Mouse (Mus musculus): ENCODE measurements around the gene Pcyt1a. TPM values are rescaled to one million over a fixed set of nuclear protein-coding genes. Genes with fewer than 3 reads are reported as not detected.
"Not testable (repeated sequence)": the region's sequence is repeated elsewhere in the genome, so short reads cannot be mapped to it uniquely, and the experiment has no call there.

The Pcyt1a gene
- total RNA-seq, 2 experiments from 2014 or later: 44.1 to 44.6 TPM

DNA sequence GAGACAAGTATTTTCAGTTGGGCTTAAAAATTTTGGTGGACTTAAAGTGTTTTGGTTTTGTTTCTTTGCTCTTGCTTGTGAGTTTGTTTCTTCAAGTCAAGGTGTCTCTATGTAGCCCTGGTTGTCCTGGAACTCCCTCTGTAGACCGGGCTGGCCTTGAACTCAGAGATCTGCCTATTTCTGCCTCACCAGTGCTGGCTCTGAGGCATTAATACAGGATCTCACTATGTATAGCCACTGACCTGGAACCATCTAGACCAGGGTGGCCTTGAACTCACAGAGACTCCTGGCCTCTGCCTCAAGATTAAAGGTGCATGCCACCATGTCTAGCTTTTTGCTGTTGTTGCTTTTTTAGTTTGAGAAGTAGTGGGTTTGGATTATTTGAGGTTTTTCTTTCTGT, 1.2 kb downstream of the Pcyt1a start:
- intact Hi-C loops (cut with DNase I): no loop called here
- no peak for DNase-seq (ENCODE audit: low spot score in 2 of 2)

DNA sequence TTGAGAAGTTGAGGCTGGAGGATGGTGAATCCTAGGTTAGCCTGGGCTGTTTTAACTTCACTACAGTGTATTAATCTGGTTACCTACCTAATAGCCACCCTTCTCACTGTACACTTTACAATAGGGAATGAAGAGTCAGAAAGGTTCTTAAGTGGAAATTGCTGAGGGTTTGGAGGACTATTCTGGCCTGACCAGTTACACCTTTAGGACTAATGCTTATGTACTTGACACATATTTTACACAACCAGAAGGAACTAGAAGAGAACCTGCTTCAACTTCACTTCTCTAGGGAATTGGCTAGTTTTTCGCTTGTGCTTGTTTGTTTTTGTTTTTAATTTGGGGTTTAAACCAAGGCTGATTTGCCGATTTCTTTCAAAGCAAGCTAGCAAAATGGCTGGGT, 2.4 kb downstream of the Pcyt1a start:
- intact Hi-C loops (cut with DNase I): no loop called here
- no peak for DNase-seq (ENCODE audit: low spot score in 2 of 2)

DNA sequence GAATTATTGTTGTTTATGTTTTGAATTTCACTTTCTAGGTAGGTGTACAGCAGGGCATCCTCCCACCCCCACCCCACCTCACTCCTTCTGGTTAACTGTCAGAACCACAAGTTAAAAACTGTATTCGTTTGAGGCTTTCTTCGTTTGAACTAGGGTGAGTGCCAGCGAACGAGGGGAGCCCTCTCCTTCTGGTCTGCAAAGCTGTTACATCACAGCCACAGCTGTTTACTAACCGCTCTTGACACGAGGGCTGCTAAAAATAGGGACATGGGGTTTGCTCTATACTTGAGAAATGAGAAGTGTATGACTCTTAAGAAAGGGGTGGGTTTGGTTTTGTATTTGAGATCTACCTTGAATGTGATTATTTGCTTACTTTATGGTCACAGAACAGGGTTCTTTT, 3.3 kb downstream of the Pcyt1a start:
- intact Hi-C loops (cut with DNase I): no loop called here
- DNase-seq (ENCODE audit: low spot score in 2 of 2): no peak

DNA sequence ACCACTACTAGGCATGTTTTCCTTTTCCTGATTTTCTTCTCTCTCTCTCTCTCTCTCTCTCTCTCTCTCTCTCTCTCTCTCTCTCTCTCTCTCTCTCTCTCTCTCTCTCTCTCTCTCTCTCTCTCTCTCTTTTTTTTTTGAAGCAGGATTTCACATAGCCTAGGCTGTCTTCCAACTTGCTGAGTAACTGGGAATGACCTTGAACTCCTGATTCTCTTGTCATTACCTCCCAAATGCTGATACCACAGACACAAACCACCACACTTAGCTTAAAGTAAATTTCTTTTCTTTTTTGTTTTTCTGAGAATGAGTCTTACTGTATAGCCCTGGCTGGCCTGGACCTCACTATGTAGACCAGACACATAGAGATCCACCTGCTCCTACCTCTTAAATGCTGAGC, 4.0 kb downstream of the Pcyt1a start:
- intact Hi-C loops (cut with DNase I): no loop called here
- DNase-seq (ENCODE audit: low spot score in 2 of 2): no peak

DNA sequence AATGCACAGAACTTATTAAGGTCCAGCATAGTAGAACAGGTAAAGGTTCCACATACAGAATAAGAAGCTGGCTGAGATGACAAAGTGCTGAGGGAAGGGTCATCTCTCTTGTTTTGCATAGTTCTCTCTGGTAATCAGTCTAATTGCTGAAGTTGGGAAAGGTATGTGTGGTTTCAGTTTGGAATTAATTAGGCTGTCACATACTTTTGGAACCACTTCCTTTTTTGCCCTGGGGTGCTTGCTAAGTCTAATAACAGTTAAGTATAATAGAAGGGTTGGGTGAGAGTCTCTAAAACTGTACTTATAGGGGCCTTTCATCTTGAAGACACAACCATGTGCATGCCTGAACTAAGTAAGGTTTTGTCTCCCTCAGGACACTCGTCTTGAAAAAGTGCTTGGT, 5.9 kb downstream of the Pcyt1a start:
- intact Hi-C loops (cut with DNase I): no loop called here
- no peak for DNase-seq (ENCODE audit: low spot score in 2 of 2)

DNA sequence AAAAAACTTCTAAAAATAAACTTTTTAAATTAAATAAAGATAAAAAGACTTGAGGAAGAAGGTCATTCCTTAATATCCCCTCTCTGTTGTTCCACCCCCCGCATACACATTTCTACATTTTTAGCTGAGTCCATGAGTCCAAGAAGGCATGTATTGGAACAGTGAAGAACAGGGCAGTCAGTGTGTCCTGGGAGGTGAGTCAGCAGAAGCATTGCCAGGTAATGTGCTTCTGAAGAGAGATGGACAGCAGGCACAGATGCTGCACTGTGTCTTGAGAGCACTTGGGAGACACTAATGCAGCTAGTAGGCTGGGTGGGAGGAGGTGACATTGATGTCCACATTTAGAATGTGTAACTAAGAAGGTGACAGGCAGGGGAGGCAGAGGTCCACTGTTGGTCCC, 6.5 kb downstream of the Pcyt1a start:
- intact Hi-C loops (cut with DNase I): no loop called here
- no peak for DNase-seq (ENCODE audit: low spot score in 2 of 2)

DNA sequence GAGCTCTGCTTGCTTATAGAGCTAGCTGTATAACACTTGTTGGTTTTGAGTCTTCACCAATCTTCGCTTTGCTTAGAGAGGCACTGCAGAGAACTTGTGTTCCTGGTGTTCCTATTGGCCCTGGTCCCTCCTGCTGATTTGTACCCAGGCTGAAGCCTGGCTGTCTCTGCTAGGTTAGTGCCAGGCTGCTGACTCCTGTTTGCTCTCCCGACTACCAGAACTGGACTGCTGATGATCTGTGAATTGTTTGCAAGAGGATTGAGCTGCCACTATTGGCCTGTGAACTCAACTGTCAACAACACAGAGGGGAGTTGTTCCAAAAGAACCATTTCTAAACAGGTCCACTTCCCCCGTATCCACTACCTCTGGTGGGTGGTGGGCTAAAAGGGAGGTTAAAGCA, 10.7 kb downstream of the Pcyt1a start:
- no peak for DNase-seq (ENCODE audit: low spot score in 2 of 2)
- intact Hi-C loops (cut with DNase I): no loop called here

DNA sequence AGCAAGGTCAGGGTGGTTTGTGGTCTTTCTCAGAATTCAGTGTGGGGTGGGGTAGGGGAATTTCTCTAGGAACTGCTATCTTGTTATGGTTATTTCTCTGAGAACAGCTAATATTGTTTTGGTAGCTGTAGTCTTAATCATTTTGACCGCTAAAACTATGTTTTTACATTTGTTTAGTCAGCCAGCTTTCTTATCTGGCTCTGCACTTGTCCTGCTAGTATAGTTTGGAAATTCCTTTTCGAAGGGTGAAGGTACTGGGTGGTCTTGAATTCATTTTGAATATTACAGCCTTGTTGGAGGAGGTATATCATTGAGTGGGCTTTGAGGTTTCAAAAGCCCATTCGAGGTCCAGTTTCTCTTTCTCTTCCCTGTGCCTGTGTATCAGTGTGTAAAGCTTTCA, 13.9 kb downstream of the Pcyt1a start:
- intact Hi-C loops (cut with DNase I); DNase-seq (ENCODE audit: low spot score in 2 of 2): not testable (repeated sequence)

DNA sequence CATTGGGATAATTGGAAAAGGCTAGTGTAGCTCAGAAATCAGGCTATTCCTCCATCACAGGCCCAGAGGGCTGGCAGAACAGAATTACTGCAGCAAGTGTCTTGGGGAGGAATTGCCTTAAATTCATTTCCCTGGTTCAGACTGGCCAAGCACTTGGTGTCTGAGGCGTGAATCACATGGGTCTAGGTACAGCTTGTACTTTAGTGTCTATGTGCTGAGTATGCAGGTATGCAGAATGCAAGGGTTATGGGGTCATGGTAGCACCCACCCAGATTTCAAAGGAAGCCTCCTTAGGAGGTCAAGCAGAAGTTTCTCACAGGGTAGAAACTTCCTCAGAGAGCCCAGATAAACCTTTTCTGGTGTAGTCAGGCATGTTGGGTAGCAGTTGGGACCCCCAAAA, 14.8 kb downstream of the Pcyt1a start:
- DNase-seq (ENCODE audit: low spot score in 2 of 2): no peak
- intact Hi-C loops (cut with DNase I): no loop called here

DNA sequence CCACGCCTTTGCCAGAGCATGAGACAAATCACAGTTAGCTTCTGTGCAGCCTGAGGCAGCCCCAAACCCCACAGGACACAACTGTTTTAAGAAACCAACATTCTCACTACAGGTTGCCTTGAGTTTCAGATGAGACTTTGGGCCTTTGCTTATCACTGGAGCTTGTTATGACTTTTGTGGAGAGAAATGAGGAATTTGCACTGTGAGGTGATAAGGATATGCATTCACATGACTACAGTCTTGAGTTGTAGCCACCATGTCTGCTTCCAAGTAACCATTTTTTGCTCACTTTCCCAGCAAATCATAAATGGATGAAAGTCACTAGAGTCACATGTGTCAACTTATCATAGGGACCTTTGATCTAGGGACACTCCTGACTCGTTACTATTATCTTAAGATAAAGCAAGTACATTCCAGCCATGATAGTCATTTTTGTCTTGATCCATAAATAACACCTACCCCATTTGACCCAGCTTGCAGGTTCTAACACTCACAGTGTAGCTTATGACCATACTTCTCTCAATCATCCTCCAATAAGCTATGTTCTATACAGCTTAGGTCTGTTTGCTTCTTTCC, 15.9 kb downstream of the Pcyt1a start:
- intact Hi-C loops (cut with DNase I): no loop called here
- DNase-seq (ENCODE audit: low spot score in 2 of 2): no peak

DNA sequence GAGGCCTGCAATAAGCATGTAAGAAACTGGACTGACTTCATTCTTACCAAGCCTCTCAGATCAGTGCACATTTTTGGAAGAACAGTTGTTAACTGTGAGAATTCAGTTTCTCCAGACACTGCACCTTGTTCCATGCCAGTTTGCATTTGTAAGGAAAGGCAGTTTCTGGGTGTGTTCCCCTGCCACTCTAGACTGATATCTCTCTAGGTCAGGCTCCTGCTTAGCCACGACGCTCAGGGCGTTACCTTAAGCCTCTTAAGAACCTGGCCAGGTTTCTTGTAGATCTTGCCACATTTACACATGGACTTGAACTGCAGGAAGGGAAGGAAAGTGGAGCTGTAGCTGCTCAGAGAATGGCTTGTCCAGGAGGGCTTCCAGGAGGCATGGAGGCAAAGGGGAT, 18.9 kb downstream of the Pcyt1a start:
- intact Hi-C loops (cut with DNase I): no loop called here
- DNase-seq (ENCODE audit: low spot score in 2 of 2): no peak

DNA sequence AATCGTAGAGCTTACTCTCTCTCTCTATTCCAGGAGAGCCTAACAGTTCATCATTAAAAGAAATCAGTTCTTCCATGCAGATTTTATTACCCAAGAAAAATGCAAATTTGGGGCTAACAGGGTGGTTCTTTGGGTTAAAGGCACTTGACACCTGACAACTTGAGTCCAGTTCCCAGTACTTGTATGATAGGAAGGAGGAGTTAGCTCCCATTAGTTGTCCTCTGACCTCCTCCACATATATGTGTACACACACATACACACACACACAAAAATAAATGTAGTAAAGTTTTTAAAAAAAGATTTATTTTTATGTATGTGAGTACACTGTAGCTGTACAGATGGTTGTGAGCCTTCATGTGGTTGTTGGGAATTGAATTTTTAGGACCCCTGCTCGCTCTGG, 19.4 kb downstream of the Pcyt1a start:
- DNase-seq (ENCODE audit: low spot score in 2 of 2): no peak
- intact Hi-C loops (cut with DNase I): no loop called here

DNA sequence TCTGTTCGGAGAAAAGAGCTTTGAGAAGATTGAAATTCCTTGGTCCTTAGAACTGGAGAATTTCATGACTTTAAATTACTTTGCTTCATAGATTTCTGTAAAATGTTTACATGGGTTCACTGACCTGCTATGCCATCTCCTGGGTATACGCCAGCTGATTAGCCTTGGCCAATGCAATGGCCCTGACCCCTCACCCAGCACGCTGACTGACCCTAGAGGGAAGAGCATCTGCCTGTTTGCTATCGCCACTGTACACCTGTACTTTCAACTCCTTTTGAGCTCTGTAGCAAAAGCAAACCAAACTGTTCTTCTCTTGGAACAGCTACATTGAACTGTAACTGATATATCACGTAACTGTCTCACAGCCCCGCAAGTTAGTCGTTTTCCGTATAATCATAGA, 22.4 kb downstream of the Pcyt1a start:
- intact Hi-C loops (cut with DNase I): no loop called here
- no peak for DNase-seq (ENCODE audit: low spot score in 2 of 2)

DNA sequence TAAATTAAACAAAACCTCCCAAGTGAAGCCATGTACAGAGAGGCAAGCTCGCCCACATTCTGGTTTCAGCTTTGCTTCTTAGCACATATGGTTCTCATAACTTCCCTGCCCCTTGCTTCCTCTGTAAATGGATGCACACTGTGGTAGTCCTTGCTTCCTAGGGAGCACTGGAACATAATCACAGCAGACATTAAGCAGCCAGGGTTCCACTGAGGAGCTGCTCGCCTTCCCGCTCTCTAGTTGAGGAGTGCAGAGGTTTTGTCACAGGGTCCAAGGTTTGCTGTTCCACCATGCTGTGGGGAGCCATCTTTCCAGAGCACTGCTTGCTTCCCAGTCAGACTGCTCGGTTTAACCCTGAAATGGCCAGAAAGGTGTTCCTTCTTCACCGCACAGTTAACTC, 23.9 kb downstream of the Pcyt1a start:
- intact Hi-C loops (cut with DNase I): no loop called here
- no peak for DNase-seq (ENCODE audit: low spot score in 2 of 2)

DNA sequence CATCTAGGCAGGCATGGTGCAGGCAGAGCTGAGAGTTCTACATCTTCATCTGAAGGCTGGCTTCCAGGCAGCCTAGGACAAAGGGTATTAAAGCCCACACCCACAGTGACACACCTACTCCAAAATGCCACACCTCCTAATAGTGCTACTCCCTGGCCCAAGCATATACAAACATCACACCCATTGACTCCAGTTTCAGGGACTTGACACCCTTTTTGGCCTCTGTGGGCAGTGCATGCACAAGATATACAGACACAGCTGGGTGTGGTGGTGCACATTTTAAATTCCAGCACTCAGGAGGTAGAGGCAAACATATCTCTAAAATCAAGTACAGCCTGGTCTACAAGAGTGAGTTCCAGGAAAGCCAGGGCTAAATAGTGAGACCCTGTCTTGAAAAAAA, 25.4 kb downstream of the Pcyt1a start:
- DNase-seq (ENCODE audit: low spot score in 2 of 2): no peak
- intact Hi-C loops (cut with DNase I): no loop called here

DNA sequence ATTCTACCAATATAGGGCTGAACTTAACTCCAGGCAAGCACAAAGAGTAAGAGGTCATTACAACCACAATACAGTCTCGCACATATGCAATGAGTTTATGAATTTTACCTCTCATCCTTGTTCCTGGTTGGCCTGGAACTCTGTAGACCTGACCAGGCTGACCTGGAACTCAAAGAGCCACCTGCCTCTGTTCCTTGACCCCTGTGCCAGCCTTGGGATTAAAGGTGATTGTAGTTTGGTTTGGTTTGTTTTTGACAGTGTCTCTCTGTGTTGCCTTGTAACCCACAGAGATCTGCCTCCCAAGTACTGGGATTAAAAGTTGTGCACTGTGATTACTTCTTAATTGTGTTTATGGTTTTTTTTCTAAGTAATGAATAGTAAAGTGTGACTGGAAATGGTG, 26.0 kb downstream of the Pcyt1a start:
- intact Hi-C loops (cut with DNase I): no loop called here
- DNase-seq (ENCODE audit: low spot score in 2 of 2): no peak

DNA sequence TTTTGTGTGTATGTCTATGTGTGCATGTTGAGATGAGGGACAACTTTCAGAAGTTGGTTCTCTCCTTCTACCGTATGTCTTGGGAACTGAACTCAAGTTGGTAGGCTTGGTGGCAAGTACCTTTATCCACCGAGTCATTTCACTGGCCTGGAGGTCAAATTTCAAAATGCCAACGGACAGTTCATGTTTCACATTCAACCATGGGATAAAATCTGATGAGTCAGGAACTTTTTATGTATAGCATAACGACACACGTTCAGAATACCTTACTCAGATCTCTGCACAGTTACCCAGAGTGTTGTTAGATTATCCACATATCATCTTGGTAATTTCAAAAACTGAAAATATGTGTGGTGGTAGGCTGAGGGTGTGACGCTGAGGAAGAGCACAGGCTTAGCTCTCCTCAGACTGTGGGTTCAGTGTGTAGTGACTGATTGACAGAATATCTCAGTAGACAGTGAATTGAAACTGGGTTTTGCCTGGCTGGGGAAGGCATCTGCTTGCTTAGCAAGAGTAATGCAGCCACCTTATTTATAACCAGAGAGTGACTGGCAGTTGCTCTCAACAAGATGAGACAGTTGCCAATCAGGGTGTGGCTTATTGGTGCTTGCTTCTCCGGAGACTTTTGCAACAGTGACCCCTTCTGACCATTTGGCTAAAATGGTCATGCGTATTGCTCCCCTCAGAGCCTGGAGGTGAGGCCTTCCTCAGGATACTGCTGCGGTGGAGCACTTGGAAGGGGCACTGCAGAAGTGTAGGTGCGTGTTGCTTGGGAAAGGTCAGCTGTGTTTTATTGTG, 27.1 kb downstream of the Pcyt1a start:
- peak in 1 of 2 experiments; percentile 12 for DNase-seq (ENCODE audit: low spot score in 2 of 2)
- intact Hi-C loops (cut with DNase I): no loop called here

DNA sequence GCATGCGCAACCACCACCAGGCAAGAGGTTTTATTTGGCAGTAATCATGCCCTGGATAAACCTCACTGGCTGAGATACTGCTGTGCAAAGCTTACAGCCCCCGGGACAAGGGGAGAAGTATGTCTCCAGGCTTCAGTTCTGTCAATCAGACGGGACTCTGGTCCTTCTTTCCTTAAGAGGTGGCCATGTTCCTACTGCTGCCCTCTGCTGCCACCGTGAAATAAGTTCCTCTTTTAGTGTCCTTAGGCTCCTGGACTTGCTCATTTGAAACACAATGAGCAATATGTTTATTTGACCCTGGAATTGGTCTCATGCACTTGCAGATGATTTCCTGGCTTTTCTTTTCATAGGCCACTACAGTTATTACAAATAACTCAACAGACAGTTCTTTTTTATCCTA, 29.8 kb downstream of the Pcyt1a start:
- intact Hi-C loops (cut with DNase I): no loop called here
- no peak for DNase-seq (ENCODE audit: low spot score in 2 of 2)

DNA sequence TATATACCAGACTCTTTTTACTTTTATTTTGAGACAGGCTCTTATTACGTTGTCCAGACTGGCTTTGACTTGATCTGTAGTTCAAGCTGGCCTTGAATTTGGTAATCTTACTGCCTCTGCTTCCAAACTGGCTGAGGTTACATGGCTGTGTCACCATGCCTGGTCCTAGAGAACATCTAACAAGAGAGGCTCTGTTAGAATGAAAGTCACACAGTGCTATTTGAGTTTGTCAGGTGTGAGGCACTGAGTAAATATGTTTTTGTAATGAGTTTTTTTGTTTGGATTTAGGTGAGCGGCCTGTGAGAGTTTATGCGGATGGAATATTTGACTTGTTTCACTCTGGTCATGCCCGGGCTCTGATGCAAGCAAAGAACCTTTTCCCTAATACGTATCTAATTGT, 31.0 kb downstream of the Pcyt1a start:
- intact Hi-C loops (cut with DNase I): no loop called here
- no peak for DNase-seq (ENCODE audit: low spot score in 2 of 2)

DNA sequence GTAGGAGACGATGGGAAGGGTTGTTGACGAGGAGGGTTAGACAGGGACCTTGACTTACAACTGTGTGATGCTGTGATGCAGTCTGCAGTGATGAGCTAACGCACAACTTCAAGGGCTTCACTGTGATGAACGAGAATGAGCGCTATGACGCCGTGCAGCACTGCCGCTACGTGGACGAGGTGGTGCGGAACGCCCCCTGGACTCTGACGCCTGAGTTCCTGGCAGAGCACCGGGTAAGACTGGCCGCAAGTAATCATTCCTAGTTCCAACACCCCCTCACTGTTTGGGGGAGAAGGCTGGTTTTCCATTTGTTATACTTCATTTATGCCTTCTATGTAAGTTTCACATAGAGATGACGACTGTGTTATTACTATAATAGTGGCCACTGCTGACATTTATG, 32.2 kb downstream of the Pcyt1a start:
- intact Hi-C loops (cut with DNase I): no loop called here
- no peak for DNase-seq (ENCODE audit: low spot score in 2 of 2)

DNA sequence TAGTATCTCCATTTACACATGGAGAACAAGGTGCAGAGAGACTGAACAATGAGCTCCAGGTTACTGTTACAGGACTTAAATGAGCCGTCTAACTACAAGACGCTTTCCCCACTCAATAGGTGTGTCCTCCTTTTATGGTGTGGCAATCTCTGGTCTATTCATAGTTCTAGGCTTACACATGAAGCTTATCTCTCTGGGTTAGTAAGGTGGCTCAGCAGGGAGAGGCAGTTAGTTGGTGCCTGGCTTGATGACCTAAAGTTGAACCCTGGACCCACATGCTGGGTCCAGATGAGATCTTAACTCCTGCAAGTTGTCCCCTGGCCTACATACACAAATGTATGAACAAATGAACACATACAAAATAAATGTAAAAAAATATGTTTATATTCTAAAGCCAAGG, 32.7 kb downstream of the Pcyt1a start:
- intact Hi-C loops (cut with DNase I): no loop called here
- DNase-seq (ENCODE audit: low spot score in 2 of 2): no peak

DNA sequence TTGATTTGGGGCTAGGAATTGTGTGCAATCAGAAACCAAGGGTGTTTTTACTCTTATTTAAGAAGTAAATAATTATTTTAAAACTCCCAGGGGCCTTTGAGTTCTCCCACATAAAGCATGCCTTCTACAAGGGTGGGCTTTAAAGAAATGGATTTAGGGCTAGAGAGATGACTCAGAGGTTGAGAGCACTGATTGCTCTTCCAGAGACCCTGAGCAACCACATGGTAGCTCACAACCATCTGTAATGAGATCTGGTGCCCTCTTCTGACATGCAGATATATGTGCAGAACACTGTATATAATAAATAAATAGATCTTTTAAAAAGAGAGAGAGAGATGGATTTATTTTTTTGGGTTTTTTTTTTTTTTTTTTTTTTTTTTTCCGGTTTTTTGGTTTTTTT, 34.2 kb downstream of the Pcyt1a start:
- DNase-seq (ENCODE audit: low spot score in 2 of 2): no peak
- intact Hi-C loops (cut with DNase I): no loop called here

All from left cerebral cortex, postnatal 36 days (tissue).